Mouse (Mus musculus) lung, postnatal 4 days (tissue): Measurements from ENCODE around the gene Adcy3.

Source experiments
- DNase-seq, 2 experiments: peaks; one replicate each; pipeline ENCODE4 v3.0.0; 2021

The Adcy3 gene

GRCm38 (mm10) chr12:4132941-4133846, at the start of gene Adcy3:
Gene Adcy3, plus strand, starts transcription at chr12:4133103.
- DNase-seq = peak; percentile 64 to 75

- DNase-seq = no peak
These were observed 49.5 kb upstream of the Adcy3 start for GRCm38 (mm10) chr12:4083441-4083840.

GRCm38 (mm10) chr12:4107383-4107782, 25.5 kb upstream of the Adcy3 start:
- peak; percentile 51 to 80 for DNase-seq

GRCm38 (mm10) chr12:4116132-4116531, 16.8 kb upstream of the Adcy3 start:
- DNase-seq = peak in 1 of 2 experiments; percentile 40

GRCm38 (mm10) chr12:4117136-4117535, 15.8 kb upstream of the Adcy3 start:
- no peak for DNase-seq

- no peak for DNase-seq
These were observed 15.3 kb upstream of the Adcy3 start for GRCm38 (mm10) chr12:4117579-4117978.

- DNase-seq = no peak
These were observed 5.6 kb upstream of the Adcy3 start for GRCm38 (mm10) chr12:4127346-4127745.

GRCm38 (mm10) chr12:4133847-4134212, 927 bp downstream of the Adcy3 start:
- DNase-seq = no peak

- no peak for DNase-seq
These were observed 10.3 kb downstream of the Adcy3 start for GRCm38 (mm10) chr12:4143179-4143578.

- no peak for DNase-seq
These were observed 18.0 kb downstream of the Adcy3 start for GRCm38 (mm10) chr12:4150936-4151335.

GRCm38 (mm10) chr12:4151969-4152368, 19.1 kb downstream of the Adcy3 start:
- no peak for DNase-seq

GRCm38 (mm10) chr12:4157466-4157865, 24.6 kb downstream of the Adcy3 start:
- no peak for DNase-seq

GRCm38 (mm10) chr12:4158179-4158578, 25.3 kb downstream of the Adcy3 start:
- DNase-seq = no peak

- no peak for DNase-seq
These were observed 26.1 kb downstream of the Adcy3 start for GRCm38 (mm10) chr12:4158868-4159632.

- DNase-seq = no peak
These were observed 27.4 kb downstream of the Adcy3 start for GRCm38 (mm10) chr12:4160322-4160721.

GRCm38 (mm10) chr12:4162886-4163285, 30.0 kb downstream of the Adcy3 start:
- DNase-seq = no peak

GRCm38 (mm10) chr12:4166970-4167369, 34.1 kb downstream of the Adcy3 start:
- DNase-seq = no peak

- no peak for DNase-seq
These were observed 36.2 kb downstream of the Adcy3 start for GRCm38 (mm10) chr12:4169058-4169457.

- no peak for DNase-seq
These were observed 36.7 kb downstream of the Adcy3 start for GRCm38 (mm10) chr12:4169622-4170021.

GRCm38 (mm10) chr12:4173108-4173790, 40.3 kb downstream of the Adcy3 start:
- DNase-seq = no peak

GRCm38 (mm10) chr12:4178839-4179238, 45.9 kb downstream of the Adcy3 start:
- no peak for DNase-seq

GRCm38 (mm10) chr12:4179671-4180233, 46.8 kb downstream of the Adcy3 start:
- no peak for DNase-seq

GRCm38 (mm10) chr12:4180507-4180906, 47.6 kb downstream of the Adcy3 start:
- DNase-seq = no peak
